Mouse (Mus musculus): Measurements from ENCODE around the gene Ano4. TPM values are rescaled to one million over a fixed set of nuclear protein-coding genes. Genes with fewer than 3 reads are reported as not detected.

Gene Ano4
- polyA plus RNA-seq, 1 experiment: not detected

- Histone ChIP-seq H3ac (ENCODE audit: control insufficient read depth, insufficient read length, low read depth) (no peak overlapping the region), H3K4me3 (ENCODE audit: insufficient read depth, poor library complexity, severe bottlenecking) (no peak overlapping the region)
Observed at GRCm38 (mm10) chr10:89008303-89008702, 336.3 kb downstream of the Ano4 start.

GRCm38 (mm10) chr10:89004518-89004917, 340.0 kb downstream of the Ano4 start:
- Histone ChIP-seq H3K27me3 (ENCODE audit: control insufficient read depth, insufficient read depth, insufficient read length) (no peaks in the 10 kb centered on the region), H3ac (ENCODE audit: control insufficient read depth, insufficient read length, low read depth) (no peak overlapping the region), H3K79me2 (ENCODE audit: control insufficient read depth, insufficient read depth) (no peaks in the 10 kb centered on the region), H3K36me3 (ENCODE audit: control insufficient read depth, insufficient read depth) (no peaks in the 10 kb centered on the region), H3K79me3 (ENCODE audit: low read depth) (no peaks in the 10 kb centered on the region), H3K4me3 (ENCODE audit: insufficient read depth, poor library complexity, severe bottlenecking) (no peak overlapping the region)
- no peak for TF ChIP-seq USF1 (IDR thresholded peaks at IDR 0.05; ENCODE audit: low read depth)
- no peak for TF ChIP-seq MAX (IDR thresholded peaks at IDR 0.05)

More at GRCm38 (mm10) chr10:89008303-89008702, 336.3 kb downstream of the Ano4 start:
- no peaks in the 10 kb centered on the region for H3K79me3 ChIP-seq (ENCODE audit: low read depth)
- TF ChIP-seq USF1 (IDR thresholded peaks at IDR 0.05; ENCODE audit: low read depth): no peak
- no peak for TF ChIP-seq CEBPB (IDR thresholded peaks at IDR 0.05; ENCODE audit: low read depth)
- no peak for TF ChIP-seq MAX (IDR thresholded peaks at IDR 0.05)
- no peak for TF ChIP-seq MYOD1 (IDR thresholded peaks at IDR 0.05; ENCODE audit: control insufficient read depth, insufficient read length, low read depth)
- no peak for TF ChIP-seq CTCF (IDR thresholded peaks at IDR 0.05; ENCODE audit: control insufficient read depth, insufficient read depth, insufficient read length)
- no peak for TF ChIP-seq MYOG (IDR thresholded peaks at IDR 0.05; ENCODE audit: control insufficient read depth, extremely low read depth, insufficient read length)
- no peak for TF ChIP-seq FOSL1 (IDR thresholded peaks at IDR 0.05; ENCODE audit: insufficient read depth, low read length, poor library complexity, severe bottlenecking)
- H3K36me3 ChIP-seq (ENCODE audit: control insufficient read depth, insufficient read depth): no peaks in the 10 kb centered on the region
- no peaks in the 10 kb centered on the region for H3K27me3 ChIP-seq (ENCODE audit: control insufficient read depth, insufficient read depth, insufficient read length)
- no peaks in the 10 kb centered on the region for H3K79me2 ChIP-seq (ENCODE audit: control insufficient read depth, insufficient read depth)

GRCm38 (mm10) chr10:88986925-88987324, 357.6 kb downstream of the Ano4 start:
- Histone ChIP-seq H3K79me3 (ENCODE audit: low read depth) (no peaks in the 10 kb centered on the region), H3ac (ENCODE audit: control insufficient read depth, insufficient read length, low read depth) (no peak overlapping the region), H3K79me2 (ENCODE audit: control insufficient read depth, insufficient read depth) (no peaks in the 10 kb centered on the region), H3K36me3 (ENCODE audit: control insufficient read depth, insufficient read depth) (no peaks in the 10 kb centered on the region), H3K27me3 (ENCODE audit: control insufficient read depth, insufficient read depth, insufficient read length) (no peaks in the 10 kb centered on the region), H3K4me3 (ENCODE audit: insufficient read depth, poor library complexity, severe bottlenecking) (no peak overlapping the region)
- TF ChIP-seq CEBPB (IDR thresholded peaks at IDR 0.05; ENCODE audit: low read depth) (no peak), MAX (IDR thresholded peaks at IDR 0.05) (no peak), FOSL1 (IDR thresholded peaks at IDR 0.05; ENCODE audit: insufficient read depth, low read length, poor library complexity, severe bottlenecking) (no peak)

GRCm38 (mm10) chr10:88983444-88983843, 361.1 kb downstream of the Ano4 start:
- H3ac ChIP-seq (ENCODE audit: control insufficient read depth, insufficient read length, low read depth): no peak overlapping the region
- no peaks in the 10 kb centered on the region for H3K36me3 ChIP-seq (ENCODE audit: control insufficient read depth, insufficient read depth)
- no peaks in the 10 kb centered on the region for H3K79me2 ChIP-seq (ENCODE audit: control insufficient read depth, insufficient read depth)
- H3K27me3 ChIP-seq (ENCODE audit: control insufficient read depth, insufficient read depth, insufficient read length): no peaks in the 10 kb centered on the region
- H3K4me3 ChIP-seq (ENCODE audit: insufficient read depth, poor library complexity, severe bottlenecking): no peak overlapping the region
- no peaks in the 10 kb centered on the region for H3K79me3 ChIP-seq (ENCODE audit: low read depth)
- TF ChIP-seq CTCF (IDR thresholded peaks at IDR 0.05; ENCODE audit: control insufficient read depth, insufficient read depth, insufficient read length) (peak; percentile 7), USF1 (IDR thresholded peaks at IDR 0.05; ENCODE audit: low read depth) (no peak)

GRCm38 (mm10) chr10:88979451-88979850, 365.1 kb downstream of the Ano4 start:
- no peaks in the 10 kb centered on the region for H3K27me3 ChIP-seq (ENCODE audit: control insufficient read depth, insufficient read depth, insufficient read length)

GRCm38 (mm10) chr10:88978932-88979331, 365.6 kb downstream of the Ano4 start:
- H3K36me3 ChIP-seq (ENCODE audit: control insufficient read depth, insufficient read depth): no peaks in the 10 kb centered on the region
- H3K27me3 ChIP-seq (ENCODE audit: control insufficient read depth, insufficient read depth, insufficient read length): no peaks in the 10 kb centered on the region
- no peak overlapping the region for H3K4me3 ChIP-seq (ENCODE audit: insufficient read depth, poor library complexity, severe bottlenecking)
- TF ChIP-seq CTCF (IDR thresholded peaks at IDR 0.05; ENCODE audit: control insufficient read depth, insufficient read depth, insufficient read length) (no peak), MYOG (IDR thresholded peaks at IDR 0.05; ENCODE audit: control insufficient read depth, extremely low read depth, insufficient read length) (no peak), USF1 (IDR thresholded peaks at IDR 0.05; ENCODE audit: low read depth) (no peak), CEBPB (IDR thresholded peaks at IDR 0.05; ENCODE audit: low read depth) (no peak), FOSL1 (IDR thresholded peaks at IDR 0.05; ENCODE audit: insufficient read depth, low read length, poor library complexity, severe bottlenecking) (no peak), MAX (IDR thresholded peaks at IDR 0.05) (no peak), MYOD1 (IDR thresholded peaks at IDR 0.05; ENCODE audit: control insufficient read depth, insufficient read length, low read depth) (no peak)
- H3K79me2 ChIP-seq (ENCODE audit: control insufficient read depth, insufficient read depth): no peaks in the 10 kb centered on the region
- no peak overlapping the region for H3ac ChIP-seq (ENCODE audit: control insufficient read depth, insufficient read length, low read depth)
- H3K79me3 ChIP-seq (ENCODE audit: low read depth): no peaks in the 10 kb centered on the region

More at GRCm38 (mm10) chr10:88979451-88979850, 365.1 kb downstream of the Ano4 start:
- no peaks in the 10 kb centered on the region for H3K79me3 ChIP-seq (ENCODE audit: low read depth)
- no peak overlapping the region for H3K4me3 ChIP-seq (ENCODE audit: insufficient read depth, poor library complexity, severe bottlenecking)
- H3ac ChIP-seq (ENCODE audit: control insufficient read depth, insufficient read length, low read depth): no peak overlapping the region
- H3K36me3 ChIP-seq (ENCODE audit: control insufficient read depth, insufficient read depth): no peaks in the 10 kb centered on the region
- H3K79me2 ChIP-seq (ENCODE audit: control insufficient read depth, insufficient read depth): no peaks in the 10 kb centered on the region
- TF ChIP-seq FOSL1 (IDR thresholded peaks at IDR 0.05; ENCODE audit: insufficient read depth, low read length, poor library complexity, severe bottlenecking) (no peak), MYOG (IDR thresholded peaks at IDR 0.05; ENCODE audit: control insufficient read depth, extremely low read depth, insufficient read length) (no peak), USF1 (IDR thresholded peaks at IDR 0.05; ENCODE audit: low read depth) (no peak), CTCF (IDR thresholded peaks at IDR 0.05; ENCODE audit: control insufficient read depth, insufficient read depth, insufficient read length) (no peak), CEBPB (IDR thresholded peaks at IDR 0.05; ENCODE audit: low read depth) (no peak), MAX (IDR thresholded peaks at IDR 0.05) (no peak), MYOD1 (IDR thresholded peaks at IDR 0.05; ENCODE audit: control insufficient read depth, insufficient read length, low read depth) (no peak)
